Mouse (Mus musculus) midbrain, embryonic 16.5 days (tissue): Measurements from ENCODE around the gene Mmel1. TPM values are rescaled to one million over a fixed set of nuclear protein-coding genes. Genes with fewer than 3 reads are reported as not detected.

ENCODE experiments used
- ATAC-seq: fragments of 200-750 bp; cut with Nextera tagmentation; 2 replicates; pipeline ENCODE4 v1.8.0; 2017; ENCODE audit warnings: moderate TSS enrichment
- H3K27ac ChIP-seq: fragments of 300-500 bp; sonication (generic); 2 replicates; pipeline ENCODE4 v1.5.1; 2014; ENCODE audit warnings: mild to moderate bottlenecking, low read length, mixed read lengths
- H3K27me3 ChIP-seq: fragments of 300-500 bp; sonication (generic); 2 replicates; pipeline ENCODE4 v1.6.1; 2014; ENCODE audit warnings: low read depth, low read length, mixed read lengths; ENCODE audit not compliant: control insufficient read depth, insufficient read depth
- H3K36me3 ChIP-seq: fragments of 300-500 bp; sonication (generic); 2 replicates; pipeline ENCODE4 v1.6.1; 2014; ENCODE audit warnings: mild to moderate bottlenecking, low read length, moderate library complexity, mixed read lengths; ENCODE audit not compliant: control insufficient read depth, insufficient read depth
- H3K4me1 ChIP-seq: fragments of 300-500 bp; sonication (generic); 2 replicates; pipeline ENCODE4 v1.6.1; 2014; ENCODE audit warnings: mild to moderate bottlenecking, low read length, mixed read lengths; ENCODE audit not compliant: control insufficient read depth, insufficient read depth
- H3K4me2 ChIP-seq: fragments of 300-500 bp; sonication (generic); 2 replicates; pipeline ENCODE4 v1.6.1; 2014; ENCODE audit warnings: mild to moderate bottlenecking, low read length, mixed read lengths
- H3K4me3 ChIP-seq: fragments of 300-500 bp; sonication (generic); 2 replicates; pipeline ENCODE4 v1.5.1; 2014; ENCODE audit warnings: low read depth, mild to moderate bottlenecking, low read length, moderate library complexity, mixed read lengths
- H3K9ac ChIP-seq: fragments of 300-500 bp; sonication (generic); 2 replicates; pipeline ENCODE4 v1.6.1; 2014; ENCODE audit warnings: low read depth, low read length, mixed read lengths
- H3K9me3 ChIP-seq: fragments of 300-500 bp; sonication (generic); replicated peaks from 2 replicates; pipeline ENCODE4 v1.6.1; 2014; ENCODE audit warnings: mild to moderate bottlenecking, low read length, mixed read lengths; ENCODE audit not compliant: control insufficient read depth, poor library complexity, severe bottlenecking
- WGBS: fragments of 180-500 bp; shearing (Covaris S2); extraction: QIAGEN DNeasy Blood & Tissue Kit; methylation state at CpG from one replicate; pipeline ENCODE4 v1.1.7; 2014; 5-methylcytosine and 5-hydroxymethylcytosine counted together
- polyA plus RNA-seq: library from polyadenylated mRNA; unstranded; fragments of >200 nt; fragmentation: Nextera tagmentation; extraction: Ambion mirVana; gene quantifications from 2 replicates; pipeline ENCODE4 v1.2.1, GENCODE M21; 2015

Gene Mmel1
- polyA plus RNA-seq, 1 experiment from 2014 or later = 0.98 TPM

GRCm38 (mm10) chr4:154922931-154923330, 53.5 kb downstream of the Mmel1 start:
- no peak overlapping the region for H3K9ac ChIP-seq
- no peaks in the 10 kb centered on the region for H3K36me3 ChIP-seq
- no peaks in the 10 kb centered on the region for H3K27me3 ChIP-seq
- no peak for ATAC-seq
- no peaks in the 10 kb centered on the region for H3K4me1 ChIP-seq
- H3K4me2 ChIP-seq = no peak overlapping the region
- H3K27ac ChIP-seq = no peak overlapping the region
- 80% methylated on average over 5 of the region's 5 CpGs for WGBS
- H3K9me3 ChIP-seq = no peaks in the 10 kb centered on the region
- no peak overlapping the region for H3K4me3 ChIP-seq

- Histone ChIP-seq H3K4me2 (no peak overlapping the region), H3K27me3 (no peaks in the 10 kb centered on the region), H3K36me3 (no peaks in the 10 kb centered on the region), H3K27ac (no peak overlapping the region), H3K9ac (no peak overlapping the region), H3K4me1 (no peaks in the 10 kb centered on the region), H3K9me3 (no peaks in the 10 kb centered on the region), H3K4me3 (no peak overlapping the region)
- no peak for ATAC-seq
- WGBS = 52% methylated on average over 4 of the region's 4 CpGs
Measured at GRCm38 (mm10) chr4:154925413-154925812, 56.0 kb downstream of the Mmel1 start.

- no peaks in the 10 kb centered on the region for H3K9me3 ChIP-seq
- H3K36me3 ChIP-seq = no peaks in the 10 kb centered on the region
- H3K4me1 ChIP-seq = no peaks in the 10 kb centered on the region
- no peak overlapping the region for H3K4me2 ChIP-seq
- no peak overlapping the region for H3K9ac ChIP-seq
- no peak for ATAC-seq
- no peak overlapping the region for H3K27ac ChIP-seq
- WGBS = 75% methylated on average over 9 of the region's 9 CpGs
- H3K4me3 ChIP-seq = no peak overlapping the region
- no peaks in the 10 kb centered on the region for H3K27me3 ChIP-seq
Measured at GRCm38 (mm10) chr4:154926969-154927898, 57.8 kb downstream of the Mmel1 start.

- Histone ChIP-seq H3K27ac (no peak overlapping the region), H3K4me1 (no peaks in the 10 kb centered on the region), H3K9me3 (no peaks in the 10 kb centered on the region), H3K27me3 (no peaks in the 10 kb centered on the region), H3K4me3 (no peak overlapping the region), H3K36me3 (no peaks in the 10 kb centered on the region), H3K4me2 (no peak overlapping the region), H3K9ac (no peak overlapping the region)
- WGBS = 67% methylated on average over 5 of the region's 5 CpGs
- ATAC-seq = no peak
Measured at GRCm38 (mm10) chr4:154927899-154928337, 58.5 kb downstream of the Mmel1 start.

- H3K4me3 ChIP-seq = no peak within 1 kb of the TSS
- no peak within 1 kb of the TSS for H3K27ac ChIP-seq
- H3K9ac ChIP-seq = no peak within 1 kb of the TSS
- no peaks in the 10 kb centered on the region for H3K27me3 ChIP-seq
- no peak within 1 kb of the TSS for H3K4me2 ChIP-seq
- WGBS = 59% methylated on average over 12 of the region's 12 CpGs
- H3K4me1 ChIP-seq = no peaks in the 10 kb centered on the region
- no peak for ATAC-seq
- no peaks in the 10 kb centered on the region for H3K36me3 ChIP-seq
- H3K9me3 ChIP-seq = no peaks in the 10 kb centered on the region
Measured at GRCm38 (mm10) chr4:154928395-154929087, 59.2 kb downstream of the Mmel1 start, which contains the start of gene Tnfrsf14. Tnfrsf14 (minus strand) TSS chr4:154928563.

GRCm38 (mm10) chr4:154929088-154929660, 59.8 kb downstream of the Mmel1 start:
- H3K27ac ChIP-seq = no peak overlapping the region
- no peak overlapping the region for H3K9ac ChIP-seq
- 88% methylated on average over 12 of the region's 12 CpGs for WGBS

GRCm38 (mm10) chr4:154933306-154933907, 64.0 kb downstream of the Mmel1 start:
- no peak overlapping the region for H3K27ac ChIP-seq
- peaks cover 6% of the 10 kb centered on the region for H3K4me1 ChIP-seq
- no peaks in the 10 kb centered on the region for H3K27me3 ChIP-seq
- no peak overlapping the region for H3K4me2 ChIP-seq
- 60% methylated on average over 13 of the region's 13 CpGs for WGBS
- no peaks in the 10 kb centered on the region for H3K9me3 ChIP-seq
- no peaks in the 10 kb centered on the region for H3K36me3 ChIP-seq
- H3K9ac ChIP-seq = no peak overlapping the region
- no peak overlapping the region for H3K4me3 ChIP-seq
- no peak for ATAC-seq

More at GRCm38 (mm10) chr4:154929088-154929660, 59.8 kb downstream of the Mmel1 start:
- Histone ChIP-seq H3K4me1 (no peaks in the 10 kb centered on the region), H3K27me3 (no peaks in the 10 kb centered on the region), H3K4me2 (no peak overlapping the region), H3K9me3 (no peaks in the 10 kb centered on the region), H3K4me3 (no peak overlapping the region), H3K36me3 (no peaks in the 10 kb centered on the region)
- ATAC-seq = no peak

- H3K4me2 ChIP-seq = no peak overlapping the region
- H3K4me3 ChIP-seq = no peak overlapping the region
- H3K36me3 ChIP-seq = no peaks in the 10 kb centered on the region
- H3K4me1 ChIP-seq = peaks cover 6% of the 10 kb centered on the region
- H3K27ac ChIP-seq = no peak overlapping the region
- no peaks in the 10 kb centered on the region for H3K27me3 ChIP-seq
- no peak overlapping the region for H3K9ac ChIP-seq
- ATAC-seq = no peak
- WGBS = 88% methylated on average over 2 of the region's 2 CpGs
- no peaks in the 10 kb centered on the region for H3K9me3 ChIP-seq
Measured at GRCm38 (mm10) chr4:154934800-154935199, 65.4 kb downstream of the Mmel1 start.
